In genomic region chr4:48779202-48779905, GRCm38 (mm10) we compare ENCODE assay signal across 7 mouse cellular contexts.
DNase-seq lines count a peak whose midpoint lies in the region; TF ChIP-seq lines count a peak whose summit lies in the region.

No protein-coding gene starts in this region.

- H3K4me1 ChIP-seq in ES-E14 (ENCODE audit: control insufficient read depth in 2 of 2, insufficient read depth in 2 of 2, low read length in 2 of 2, poor library complexity in 1 of 2) = no peaks in the 10 kb centered on the region

- H3K36me3 ChIP-seq in ES-E14 (ENCODE audit: control insufficient read depth, insufficient read depth, low read length, poor library complexity, severe bottlenecking) = no peaks in the 10 kb centered on the region

- intact Hi-C loops in gastrocnemius, postnatal 36 days (cut with DNase I) = loop anchor here (5.0 to 10.0 kb wide), 2 partner anchors 275 to 543 kb away; partner anchors contain the start of gene Plppr1

- no peak overlapping the region for H3K9ac ChIP-seq in ES-E14 (ENCODE audit: insufficient read depth, low read depth, low read length, poor library complexity, severe bottlenecking)

- H3K9me3 ChIP-seq in ES-E14 (ENCODE audit: control insufficient read depth, insufficient read depth, low read depth, low read length) = no peaks in the 10 kb centered on the region

- H3K4me3 ChIP-seq in ES-E14 (ENCODE audit: insufficient read depth in 1 of 2, low read depth in 1 of 2, low read length in 2 of 2, poor library complexity in 1 of 2, severe bottlenecking in 1 of 2) = no peak overlapping the region

- peak; percentile 62 for DNase-seq in ES-E14 (ENCODE audit: low read depth, low spot score)
- DNase-seq in adrenal gland, adult (ENCODE audit: inconsistent age in 2 of 2, low spot score in 1 of 2) = peak; percentile 41 to 84
- peak; percentile 76 to 86 for DNase-seq in cerebellum, postnatal 4 days (ENCODE audit: low spot score in 2 of 2)
- DNase-seq in gastrocnemius, postnatal 36 days = peak; percentile 56 to 63
- DNase-seq in layer of hippocampus, adult 8-10 months (ENCODE audit: low spot score in 2 of 2) = peak; percentile 40 to 77
- DNase-seq in mesoderm, embryonic 11.5 days (ENCODE audit: low read depth, low spot score) = peak; percentile 77
- DNase-seq in spleen, postnatal 36 days (ENCODE audit: low spot score in 2 of 2) = peak; percentile 5 to 25

- in situ Hi-C loops in ES-E14 (cut with MboI; ENCODE audit: low sequenced_read_pairs in 2 of 2, unreplicated experiment in 2 of 2) = loop anchor here in 1 of 2 experiments (10.0 kb wide), 1 partner anchor 545 kb away; no protein-coding TSS in a partner anchor

- no peak overlapping the region for H3K27ac ChIP-seq in ES-E14 (ENCODE audit: insufficient read depth, low read depth, low read length, poor library complexity, severe bottlenecking)

TF ChIP-seq in ES-E14, 5 proteins besides CTCF, POLR2A, EP300 and RAD21:
- peak; percentile 87 for TF ChIP-seq ZC3H11A (IDR thresholded peaks at IDR 0.05; ENCODE audit: borderline replicate concordance, low read depth, low read length)
- TF ChIP-seq MAFK (IDR thresholded peaks at IDR 0.05; ENCODE audit: insufficient read depth, low read depth, low read length) = no peak

Comparison
In these comparisons a context has a peak if more than half of its experiments do, and no peak if none do; other contexts are left out.
1. DNase-seq: peak in every context shown above with its lines; median percentile 81 in cerebellum, postnatal 4 days; 77 in mesoderm, embryonic 11.5 days; 62 in adrenal gland, adult; 62 in ES-E14; 60 in gastrocnemius, postnatal 36 days; 58 in layer of hippocampus, adult 8-10 months; 15 in spleen, postnatal 36 days.